Mouse (Mus musculus): ENCODE measurements at regions not wholly inside any gene's neighbourhood (a gene's known extent, or its start where the extent isn't known, plus 50 kb on each side); places are given as distances from the start of the nearest gene placed in this dataset.
"Not testable (repeated sequence)": the region's sequence is repeated elsewhere in the genome, so short reads cannot be mapped to it uniquely, and the experiment has no call there.

- not testable (repeated sequence) for H3K9ac ChIP-seq (replicated peaks; ENCODE audit: low read length); H3K36me3 ChIP-seq (ENCODE audit: control insufficient read depth, insufficient read depth, low read length); H3K27ac ChIP-seq (replicated peaks; ENCODE audit: low read depth, low read length); H3K4me1 ChIP-seq (ENCODE audit: control insufficient read depth, insufficient read depth, low read length); DNase-seq; H3K27me3 ChIP-seq (ENCODE audit: control insufficient read depth, insufficient read depth, low read length); H3K9me3 ChIP-seq (ENCODE audit: control insufficient read depth, low read length); H3K4me3 ChIP-seq (replicated peaks; ENCODE audit: low read depth, low read length); H3K4me2 ChIP-seq (ENCODE audit: low read length); ATAC-seq (ENCODE audit: low FRiP score, low TSS enrichment)
- WGBS = no CpG with 5 or more reads among the region's 3 CpGs
These were observed 68.3 kb upstream of the Gm21119 start for GRCm38 (mm10) chr8:20546401-20546800.

GRCm38 (mm10) chr8:20550054-20550778 is 64.5 kb upstream of the Gm21119 start:
- H3K27ac ChIP-seq (replicated peaks; ENCODE audit: low read depth, low read length) = peak overlapping the region; percentile 81
- H3K9me3 ChIP-seq (ENCODE audit: control insufficient read depth, low read length); H3K4me1 ChIP-seq (ENCODE audit: control insufficient read depth, insufficient read depth, low read length); H3K27me3 ChIP-seq (ENCODE audit: control insufficient read depth, insufficient read depth, low read length); H3K36me3 ChIP-seq (ENCODE audit: control insufficient read depth, insufficient read depth, low read length): not testable (repeated sequence)
- 13% methylated on average over 62 of the region's 64 CpGs for WGBS
- H3K4me3 ChIP-seq (replicated peaks; ENCODE audit: low read depth, low read length) = peak overlapping the region; percentile 50
- H3K4me2 ChIP-seq (ENCODE audit: low read length) = peak overlapping the region; percentile 41
- H3K9ac ChIP-seq (replicated peaks; ENCODE audit: low read length) = peak overlapping the region; percentile 69
- DNase-seq = peak; percentile 49
- peak; percentile 100 for ATAC-seq (ENCODE audit: low FRiP score, low TSS enrichment)

- not testable (repeated sequence) for H3K27ac ChIP-seq (replicated peaks; ENCODE audit: low read depth, low read length); H3K36me3 ChIP-seq (ENCODE audit: control insufficient read depth, insufficient read depth, low read length); DNase-seq; H3K27me3 ChIP-seq (ENCODE audit: control insufficient read depth, insufficient read depth, low read length); H3K4me2 ChIP-seq (ENCODE audit: low read length); H3K4me1 ChIP-seq (ENCODE audit: control insufficient read depth, insufficient read depth, low read length); H3K9me3 ChIP-seq (ENCODE audit: control insufficient read depth, low read length); H3K4me3 ChIP-seq (replicated peaks; ENCODE audit: low read depth, low read length); H3K9ac ChIP-seq (replicated peaks; ENCODE audit: low read length)
- no CpG with 5 or more reads among the region's 6 CpGs for WGBS
- peak; percentile 60 for ATAC-seq (ENCODE audit: low FRiP score, low TSS enrichment)
These were observed 58.1 kb upstream of the Gm21119 start for GRCm38 (mm10) chr8:20556501-20557181.

- H3K36me3 ChIP-seq (ENCODE audit: control insufficient read depth, insufficient read depth, low read length); H3K4me1 ChIP-seq (ENCODE audit: control insufficient read depth, insufficient read depth, low read length); H3K27ac ChIP-seq (replicated peaks; ENCODE audit: low read depth, low read length); H3K4me3 ChIP-seq (replicated peaks; ENCODE audit: low read depth, low read length); DNase-seq; H3K9me3 ChIP-seq (ENCODE audit: control insufficient read depth, low read length); H3K9ac ChIP-seq (replicated peaks; ENCODE audit: low read length); H3K27me3 ChIP-seq (ENCODE audit: control insufficient read depth, insufficient read depth, low read length): not testable (repeated sequence)
- WGBS = 88% methylated on average over 7 of the region's 8 CpGs
- H3K4me2 ChIP-seq (ENCODE audit: low read length) = peak overlapping the region; percentile 34
- peak; percentile 77 for ATAC-seq (ENCODE audit: low FRiP score, low TSS enrichment)
These were observed 57.5 kb upstream of the Gm21119 start for GRCm38 (mm10) chr8:20557184-20557583.

- peak; percentile 95 for ATAC-seq (ENCODE audit: low FRiP score, low TSS enrichment)
- H3K27me3 ChIP-seq (ENCODE audit: control insufficient read depth, insufficient read depth, low read length); H3K27ac ChIP-seq (replicated peaks; ENCODE audit: low read depth, low read length); H3K36me3 ChIP-seq (ENCODE audit: control insufficient read depth, insufficient read depth, low read length); H3K9ac ChIP-seq (replicated peaks; ENCODE audit: low read length); H3K4me1 ChIP-seq (ENCODE audit: control insufficient read depth, insufficient read depth, low read length); H3K4me3 ChIP-seq (replicated peaks; ENCODE audit: low read depth, low read length); H3K9me3 ChIP-seq (ENCODE audit: control insufficient read depth, low read length); DNase-seq: not testable (repeated sequence)
- 55% methylated on average over 45 of the region's 47 CpGs for WGBS
- H3K4me2 ChIP-seq (ENCODE audit: low read length) = peak overlapping the region; percentile 34
These were observed 57.1 kb upstream of the Gm21119 start for GRCm38 (mm10) chr8:20557609-20558008.

Data from midbrain, embryonic 14.5 days (tissue).